ENCODE assay signal across 9 mouse cellular contexts in genomic region chr9:45840331-45840730, GRCm38 (mm10). TPM values are rescaled to one million over a fixed set of nuclear protein-coding genes. Genes with fewer than 3 reads are reported as not detected.
DNase-seq lines count a peak whose midpoint lies in the region; TF ChIP-seq lines count a peak whose summit lies in the region.
"Had no signal": no experiment of that assay in that cellular context is flagged by ENCODE, and none has a peak within 500 bp of the region (broad histone marks: within the 10 kb centered on the region; RNA-seq: fewer than 3 reads in every experiment).

No protein-coding gene starts in this region.

- H3K4me1 ChIP-seq in midbrain, embryonic 10.5 days: peaks cover 46% of the 10 kb centered on the region

- peak overlapping the region; percentile 86 for H3K27ac ChIP-seq in gastrocnemius, adult 2 months
- H3K27ac ChIP-seq in midbrain, embryonic 10.5 days (replicated peaks): no peak overlapping the region

- intact Hi-C loops in gastrocnemius, adult 2 months (cut with DNase I): no loop called here

- TF ChIP-seq CTCF in gastrocnemius, adult 2 months (IDR thresholded peaks at IDR 0.05): no peak

- no peaks in the 10 kb centered on the region for H3K9me3 ChIP-seq in midbrain, embryonic 10.5 days (replicated peaks)

- H3K27me3 ChIP-seq in midbrain, embryonic 10.5 days (ENCODE audit: low read depth, poor library complexity, severe bottlenecking): no peaks in the 10 kb centered on the region

- peak; percentile 76 for DNase-seq in gastrocnemius, adult 2 months
- DNase-seq in gastrocnemius, postnatal 25 days: no peak
- peak; percentile 27 for DNase-seq in NIH3T3 (ENCODE audit: low read depth)
- DNase-seq in heart, postnatal 4 days: peak; percentile 51
- DNase-seq in midbrain, embryonic 10.5 days (ENCODE audit: low spot score): no peak
- no peak for DNase-seq in adrenal gland, postnatal 25 days
- DNase-seq in urinary bladder, postnatal 25 days (ENCODE audit: low spot score): no peak
- no peak for DNase-seq in natural killer cell, adult 2 months (ENCODE audit: low spot score in 2 of 2)
- DNase-seq: B cell, adult 2 months had no signal

- peak overlapping the region; percentile 75 for H3K4me3 ChIP-seq in gastrocnemius, adult 2 months
- H3K4me3 ChIP-seq in midbrain, embryonic 10.5 days: peak overlapping the region; percentile 89

- 82% methylated on average over 5 of the region's 5 CpGs for WGBS in midbrain, embryonic 10.5 days

- H3K36me3 ChIP-seq in midbrain, embryonic 10.5 days: no peaks in the 10 kb centered on the region

RNA-seq across cellular contexts. Expression of gene Bace1, which starts 2.0 kb away (rescaled TPM):
- total RNA-seq in gastrocnemius, adult 2 months (2021): 10 to 100 TPM; 26.1 to 72.2 TPM
- total RNA-seq in gastrocnemius, postnatal 25 days (2021): 10 to 100 TPM; 34.1 to 43.6 TPM
- total RNA-seq in heart, postnatal 4 days (2021): 10 to 100 TPM; 38.3 to 41.3 TPM
- 20.7 and 29.0 TPM in 2 replicates for polyA plus RNA-seq in midbrain, embryonic 10.5 days (2016; fragmentation: Nextera tagmentation; extraction: Ambion mirVana)
- total RNA-seq in adrenal gland, postnatal 25 days (2021): 22.6 and 31.1 TPM in 2 replicates

RNA-seq across cellular contexts. Expression of gene Cep164, which starts 11.8 kb away (rescaled TPM):
- total RNA-seq in gastrocnemius, adult 2 months (2021): 1 to 10 TPM; 2.0 to 2.5 TPM
- 1 to 10 TPM; 2.6 to 3.0 TPM for total RNA-seq in gastrocnemius, postnatal 25 days (2021)
- 10 to 100 TPM; 13.9 to 15.7 TPM for total RNA-seq in heart, postnatal 4 days (2021)
- polyA plus RNA-seq in midbrain, embryonic 10.5 days (2016; fragmentation: Nextera tagmentation; extraction: Ambion mirVana): 17.0 and 17.4 TPM in 2 replicates
- total RNA-seq in adrenal gland, postnatal 25 days (2021): 20.6 and 23.1 TPM in 2 replicates

Comparison
In these comparisons a context has a peak if more than half of its experiments do, and no peak if none do; other contexts are left out.
1. DNase-seq: peak in gastrocnemius, adult 2 months (single experiment), NIH3T3 (single experiment) and heart, postnatal 4 days (single experiment); none in gastrocnemius, postnatal 25 days (single experiment), midbrain, embryonic 10.5 days (single experiment), adrenal gland, postnatal 25 days (single experiment), urinary bladder, postnatal 25 days (single experiment) and natural killer cell, adult 2 months (0 of 2).